Mouse (Mus musculus): ENCODE results near the gene Gm20388. TPM values are rescaled to one million over a fixed set of nuclear protein-coding genes. Genes with fewer than 3 reads are reported as not detected.

The Gm20388 gene
- polyA plus RNA-seq, 1 experiment = 49.7 TPM

GRCm38 (mm10) chr8:121877828-121878480 lies 1967.3 kb downstream of the Gm20388 start:
- H3K4me1 ChIP-seq (ENCODE audit: control insufficient read depth, insufficient read depth, low read length) = no peaks in the 10 kb centered on the region
- no peak overlapping the region for H3K4me3 ChIP-seq (ENCODE audit: insufficient read depth, low read depth, low read length)
- no peak for DNase-seq
- no peak for TF ChIP-seq CTCF (conservative IDR thresholded peaks at IDR 0.05; ENCODE audit: insufficient read depth, insufficient read length, low read depth, low read length)
- TF ChIP-seq POLR2A (IDR thresholded peaks at IDR 0.05; ENCODE audit: low read depth, low read length) = no peak
- no peaks in the 10 kb centered on the region for H3K36me3 ChIP-seq (ENCODE audit: control insufficient read depth, insufficient read depth, low read length)
- no peak overlapping the region for H3K27ac ChIP-seq (ENCODE audit: insufficient read depth, low read depth, low read length)
- no peaks in the 10 kb centered on the region for H3K27me3 ChIP-seq (replicated peaks; ENCODE audit: control insufficient read depth, insufficient read depth, low read length)
- 71% methylated on average over 7 of the region's 7 CpGs for WGBS

DNA sequence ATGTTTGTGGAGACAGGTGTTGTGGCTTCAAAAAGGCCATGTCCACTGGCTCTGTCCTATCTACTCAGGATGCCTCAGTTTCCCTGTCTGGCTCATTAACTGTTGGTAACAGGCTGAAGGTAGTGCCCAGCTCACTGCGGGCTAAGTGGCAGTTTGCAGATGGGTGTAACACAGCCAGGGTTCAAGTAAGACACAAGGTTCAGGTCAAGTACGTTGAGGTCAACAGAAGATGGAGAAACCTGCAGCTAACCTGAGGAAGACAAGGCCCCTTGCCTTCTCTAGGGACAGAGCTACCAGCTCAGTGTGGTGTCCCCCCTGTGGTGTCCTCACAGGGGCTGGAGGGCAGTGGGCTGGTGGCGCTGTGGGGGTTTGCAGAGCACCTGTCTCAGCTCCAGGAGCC lies 1969.1 kb downstream of the Gm20388 start:
- no peak overlapping the region for H3K27ac ChIP-seq (ENCODE audit: insufficient read depth, low read depth, low read length)
- no peaks in the 10 kb centered on the region for H3K4me1 ChIP-seq (ENCODE audit: control insufficient read depth, insufficient read depth, low read length)
- H3K4me3 ChIP-seq (ENCODE audit: insufficient read depth, low read depth, low read length) = no peak overlapping the region
- WGBS = 93% methylated on average over 3 of the region's 3 CpGs
- no peaks in the 10 kb centered on the region for H3K36me3 ChIP-seq (ENCODE audit: control insufficient read depth, insufficient read depth, low read length)
- H3K27me3 ChIP-seq (replicated peaks; ENCODE audit: control insufficient read depth, insufficient read depth, low read length) = no peaks in the 10 kb centered on the region
- no peak for DNase-seq
- TF ChIP-seq CTCF (conservative IDR thresholded peaks at IDR 0.05; ENCODE audit: insufficient read depth, insufficient read length, low read depth, low read length) (no peak), POLR2A (IDR thresholded peaks at IDR 0.05; ENCODE audit: low read depth, low read length) (no peak)

- H3K36me3 ChIP-seq (ENCODE audit: control insufficient read depth, insufficient read depth, low read length) = no peaks in the 10 kb centered on the region
- 43% methylated on average over 1 of the region's 1 CpGs for whole genome bisulfite sequencing
- peak; percentile 34 for DNase-seq
Measured at GRCm38 (mm10) chr8:121880818-121881217, 1970.2 kb downstream of the Gm20388 start.

GRCm38 (mm10) chr8:121881921-121882320 lies 1971.3 kb downstream of the Gm20388 start:
- no peaks in the 10 kb centered on the region for H3K36me3 ChIP-seq (ENCODE audit: control insufficient read depth, insufficient read depth, low read length)
- H3K4me3 ChIP-seq (ENCODE audit: insufficient read depth, low read depth, low read length) = no peak overlapping the region
- H3K27ac ChIP-seq (ENCODE audit: insufficient read depth, low read depth, low read length) = no peak overlapping the region
- WGBS = 91% methylated on average over 5 of the region's 5 CpGs
- TF ChIP-seq POLR2A (IDR thresholded peaks at IDR 0.05; ENCODE audit: low read depth, low read length) (no peak), CTCF (conservative IDR thresholded peaks at IDR 0.05; ENCODE audit: insufficient read depth, insufficient read length, low read depth, low read length) (no peak)
- H3K4me1 ChIP-seq (ENCODE audit: control insufficient read depth, insufficient read depth, low read length) = no peaks in the 10 kb centered on the region
- H3K27me3 ChIP-seq (replicated peaks; ENCODE audit: control insufficient read depth, insufficient read depth, low read length) = no peaks in the 10 kb centered on the region
- no peak for DNase-seq

More at GRCm38 (mm10) chr8:121880818-121881217, 1970.2 kb downstream of the Gm20388 start:
- no peak for TF ChIP-seq POLR2A (IDR thresholded peaks at IDR 0.05; ENCODE audit: low read depth, low read length)
- no peak for TF ChIP-seq CTCF (conservative IDR thresholded peaks at IDR 0.05; ENCODE audit: insufficient read depth, insufficient read length, low read depth, low read length)
- Histone ChIP-seq H3K27ac (ENCODE audit: insufficient read depth, low read depth, low read length) (no peak overlapping the region), H3K27me3 (replicated peaks; ENCODE audit: control insufficient read depth, insufficient read depth, low read length) (no peaks in the 10 kb centered on the region), H3K4me1 (ENCODE audit: control insufficient read depth, insufficient read depth, low read length) (no peaks in the 10 kb centered on the region), H3K4me3 (ENCODE audit: insufficient read depth, low read depth, low read length) (no peak overlapping the region)

DNA sequence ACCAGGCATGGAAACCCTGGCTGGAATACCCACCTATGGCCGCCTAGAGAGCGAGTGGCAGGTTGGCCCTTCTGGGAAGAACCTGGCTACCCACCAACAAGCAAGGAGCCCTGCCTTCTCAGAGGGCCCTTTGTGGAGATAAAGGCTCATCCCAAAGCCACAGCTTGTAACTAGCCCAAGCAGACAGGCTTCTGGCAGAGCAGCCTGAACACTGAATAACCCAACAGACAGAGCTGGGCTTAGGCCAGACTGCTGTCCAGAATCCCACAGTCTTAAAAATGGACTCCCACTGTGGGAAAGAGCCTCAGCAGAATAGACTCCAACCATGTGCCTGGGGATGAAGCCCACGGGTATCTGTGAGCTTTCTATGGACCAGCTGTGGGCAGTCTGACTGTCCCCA lies 1973.5 kb downstream of the Gm20388 start:
- 98% methylated on average over 3 of the region's 3 CpGs for WGBS
- Histone ChIP-seq H3K27me3 (replicated peaks; ENCODE audit: control insufficient read depth, insufficient read depth, low read length) (no peaks in the 10 kb centered on the region), H3K4me3 (ENCODE audit: insufficient read depth, low read depth, low read length) (no peak overlapping the region), H3K27ac (ENCODE audit: insufficient read depth, low read depth, low read length) (no peak overlapping the region), H3K4me1 (ENCODE audit: control insufficient read depth, insufficient read depth, low read length) (no peaks in the 10 kb centered on the region), H3K36me3 (ENCODE audit: control insufficient read depth, insufficient read depth, low read length) (no peaks in the 10 kb centered on the region)
- no peak for DNase-seq
- TF ChIP-seq CTCF (conservative IDR thresholded peaks at IDR 0.05; ENCODE audit: insufficient read depth, insufficient read length, low read depth, low read length) (no peak), POLR2A (IDR thresholded peaks at IDR 0.05; ENCODE audit: low read depth, low read length) (no peak)

- Histone ChIP-seq H3K36me3 (ENCODE audit: control insufficient read depth, insufficient read depth, low read length) (no peaks in the 10 kb centered on the region), H3K4me1 (ENCODE audit: control insufficient read depth, insufficient read depth, low read length) (no peaks in the 10 kb centered on the region), H3K27me3 (replicated peaks; ENCODE audit: control insufficient read depth, insufficient read depth, low read length) (no peaks in the 10 kb centered on the region), H3K4me3 (ENCODE audit: insufficient read depth, low read depth, low read length) (no peak overlapping the region), H3K27ac (ENCODE audit: insufficient read depth, low read depth, low read length) (no peak overlapping the region)
- TF ChIP-seq POLR2A (IDR thresholded peaks at IDR 0.05; ENCODE audit: low read depth, low read length) (no peak), CTCF (conservative IDR thresholded peaks at IDR 0.05; ENCODE audit: insufficient read depth, insufficient read length, low read depth, low read length) (no peak)
- no peak for DNase-seq
- 96% methylated on average over 9 of the region's 9 CpGs for WGBS
Measured at GRCm38 (mm10) chr8:121885001-121885400, 1974.4 kb downstream of the Gm20388 start.

- Histone ChIP-seq H3K4me1 (ENCODE audit: control insufficient read depth, insufficient read depth, low read length) (no peaks in the 10 kb centered on the region), H3K36me3 (ENCODE audit: control insufficient read depth, insufficient read depth, low read length) (no peaks in the 10 kb centered on the region), H3K27ac (ENCODE audit: insufficient read depth, low read depth, low read length) (no peak overlapping the region), H3K27me3 (replicated peaks; ENCODE audit: control insufficient read depth, insufficient read depth, low read length) (no peaks in the 10 kb centered on the region), H3K4me3 (ENCODE audit: insufficient read depth, low read depth, low read length) (no peak overlapping the region)
- TF ChIP-seq CTCF (conservative IDR thresholded peaks at IDR 0.05; ENCODE audit: insufficient read depth, insufficient read length, low read depth, low read length) (no peak), POLR2A (IDR thresholded peaks at IDR 0.05; ENCODE audit: low read depth, low read length) (no peak)
- 91% methylated on average over 6 of the region's 6 CpGs for WGBS
- DNase-seq = no peak
Measured at GRCm38 (mm10) chr8:121885433-121885832, 1974.8 kb downstream of the Gm20388 start.

Measured in kidney, adult 2 months (tissue).